8 mouse cellular contexts compared by ENCODE assay signal in genomic region chr8:83737852-83738562, GRCm38 (mm10). TPM values are rescaled to one million over a fixed set of nuclear protein-coding genes. Genes with fewer than 3 reads are reported as not detected.
DNase-seq lines count a peak whose midpoint lies in the region; ATAC-seq and TF ChIP-seq lines count a peak whose summit lies in the region.

No protein-coding gene starts in this region.

- H3K36me3 ChIP-seq in hindbrain, postnatal 0 days (ENCODE audit: insufficient read depth, low read length): no peaks in the 10 kb centered on the region
- H3K36me3 ChIP-seq in hindbrain, embryonic 14.5 days (replicated peaks; ENCODE audit: control insufficient read depth, insufficient read depth): no peaks in the 10 kb centered on the region
- H3K36me3 ChIP-seq in heart, embryonic 13.5 days: peaks cover 12% of the 10 kb centered on the region; the same call in 1 of the 2 replicates
- H3K36me3 ChIP-seq in limb, embryonic 10.5 days: 0 out of 2 replicates have a peak, but pooled peaks cover 6% of the 10 kb centered on the region
- H3K36me3 ChIP-seq in hindbrain, embryonic 10.5 days: no peaks in the 10 kb centered on the region

- H3K4me1 ChIP-seq in hindbrain, postnatal 0 days (ENCODE audit: insufficient read depth, low read length): 0 out of 2 replicates have a peak, but pooled peaks cover 4% of the 10 kb centered on the region
- H3K4me1 ChIP-seq in hindbrain, embryonic 14.5 days (replicated peaks; ENCODE audit: control insufficient read depth, insufficient read depth, low read length): no peaks in the 10 kb centered on the region
- H3K4me1 ChIP-seq in heart, embryonic 13.5 days: peaks cover 49% of the 10 kb centered on the region
- peaks cover 47% of the 10 kb centered on the region for H3K4me1 ChIP-seq in limb, embryonic 10.5 days
- peaks cover 26% of the 10 kb centered on the region for H3K4me1 ChIP-seq in hindbrain, embryonic 10.5 days (replicated peaks)

- H3K9ac ChIP-seq in hindbrain, postnatal 0 days (replicated peaks; ENCODE audit: low read length): no peak overlapping the region
- no peak overlapping the region for H3K9ac ChIP-seq in hindbrain, embryonic 14.5 days
- peak overlapping the region; percentile 58 for H3K9ac ChIP-seq in heart, embryonic 13.5 days

- no peak for TF ChIP-seq CTCF in hindbrain, postnatal 0 days (IDR thresholded peaks at IDR 0.05; ENCODE audit: low read depth)

- no peaks in the 10 kb centered on the region for H3K9me3 ChIP-seq in hindbrain, postnatal 0 days (ENCODE audit: low read length)
- no peaks in the 10 kb centered on the region for H3K9me3 ChIP-seq in hindbrain, embryonic 14.5 days (ENCODE audit: control insufficient read depth, low read length)
- no peaks in the 10 kb centered on the region for H3K9me3 ChIP-seq in heart, embryonic 13.5 days
- H3K9me3 ChIP-seq in limb, embryonic 10.5 days (replicated peaks): no peaks in the 10 kb centered on the region
- H3K9me3 ChIP-seq in hindbrain, embryonic 10.5 days: peaks cover 7% of the 10 kb centered on the region; the same call in 1 of the 2 replicates

- 0 out of 2 replicates have a peak overlapping the region, but pooled peaks have one; percentile 10 for H3K4me2 ChIP-seq in hindbrain, postnatal 0 days (ENCODE audit: low read depth, low read length)
- H3K4me2 ChIP-seq in hindbrain, embryonic 14.5 days (replicated peaks): no peak overlapping the region
- H3K4me2 ChIP-seq in heart, embryonic 13.5 days: peak overlapping the region; percentile 95

- no peak for DNase-seq in hindbrain, postnatal 0 days (ENCODE audit: low spot score)
- no peak for DNase-seq in hindbrain, embryonic 14.5 days (ENCODE audit: low spot score)
- peak; percentile 86 for DNase-seq in adrenal gland, postnatal 14 days
- DNase-seq in limb, embryonic 10.5 days (ENCODE audit: low spot score): no peak
- DNase-seq in natural killer cell, adult 2 months (ENCODE audit: low spot score in 2 of 2): peak; percentile 47 to 75
- DNase-seq in hindbrain, embryonic 10.5 days (ENCODE audit: low spot score): no peak
- DNase-seq in urinary bladder, postnatal 10 days (ENCODE audit: low spot score): no peak

- WGBS in hindbrain, postnatal 0 days: 71% methylated on average over 4 of the region's 4 CpGs
- WGBS in hindbrain, embryonic 14.5 days: 84% methylated on average over 4 of the region's 4 CpGs
- 70% methylated on average over 4 of the region's 4 CpGs for WGBS in heart, embryonic 13.5 days
- 80% methylated on average over 4 of the region's 4 CpGs for WGBS in limb, embryonic 10.5 days
- 79% methylated on average over 4 of the region's 4 CpGs for WGBS in hindbrain, embryonic 10.5 days

- no peak overlapping the region for H3K4me3 ChIP-seq in hindbrain, postnatal 0 days (ENCODE audit: low read length)
- no peak overlapping the region for H3K4me3 ChIP-seq in hindbrain, embryonic 14.5 days (replicated peaks; ENCODE audit: low read length)
- H3K4me3 ChIP-seq in heart, embryonic 13.5 days: peak overlapping the region; percentile 76; the same call in 1 of the 2 replicates
- H3K4me3 ChIP-seq in limb, embryonic 10.5 days: no peak overlapping the region
- no peak overlapping the region for H3K4me3 ChIP-seq in hindbrain, embryonic 10.5 days

- H3K27me3 ChIP-seq in hindbrain, postnatal 0 days (ENCODE audit: insufficient read depth, low read length): 0 out of 2 replicates have a peak, but pooled peaks cover 2% of the 10 kb centered on the region
- H3K27me3 ChIP-seq in hindbrain, embryonic 14.5 days (ENCODE audit: control insufficient read depth, insufficient read depth, low read length): peaks cover 22% of the 10 kb centered on the region
- no peaks in the 10 kb centered on the region for H3K27me3 ChIP-seq in heart, embryonic 13.5 days (replicated peaks)
- H3K27me3 ChIP-seq in limb, embryonic 10.5 days (ENCODE audit: low read depth, poor library complexity, severe bottlenecking): peaks cover 17% of the 10 kb centered on the region
- H3K27me3 ChIP-seq in hindbrain, embryonic 10.5 days (ENCODE audit: insufficient read depth, poor library complexity, severe bottlenecking): peaks cover 64% of the 10 kb centered on the region

- no peak for ATAC-seq in hindbrain, postnatal 0 days
- ATAC-seq in hindbrain, embryonic 14.5 days (ENCODE audit: low FRiP score): no peak
- no peak for ATAC-seq in heart, embryonic 13.5 days (ENCODE audit: extremely low read depth, insufficient number of reproducible peaks, low FRiP score, low TSS enrichment)

- H3K27ac ChIP-seq in hindbrain, postnatal 0 days: no peak overlapping the region
- H3K27ac ChIP-seq in hindbrain, embryonic 14.5 days: no peak overlapping the region
- peak overlapping the region; percentile 79 for H3K27ac ChIP-seq in heart, embryonic 13.5 days (replicated peaks)
- peak overlapping the region; percentile 91 for H3K27ac ChIP-seq in limb, embryonic 10.5 days
- H3K27ac ChIP-seq in hindbrain, embryonic 10.5 days: no peak overlapping the region

RNA-seq across cellular contexts. Expression of gene Adgre5, which starts 3.1 kb away (rescaled TPM):
- 9.2 and 10.4 TPM in 2 replicates for total RNA-seq in hindbrain, postnatal 0 days (2014; rRNA removed)
- polyA plus RNA-seq in hindbrain, postnatal 0 days (2015; fragmentation: Nextera tagmentation; extraction: Ambion mirVana): 8.2 and 8.6 TPM in 2 replicates
- polyA plus RNA-seq in hindbrain, embryonic 14.5 days (2014; fragmentation: Nextera tagmentation; extraction: Ambion mirVana): 13.5 and 13.7 TPM in 2 replicates
- 47.5 and 49.0 TPM in 2 replicates for total RNA-seq in adrenal gland, postnatal 14 days (2021)
- polyA plus RNA-seq in heart, embryonic 13.5 days (2015; fragmentation: Nextera tagmentation; extraction: Ambion mirVana): 25.0 and 28.4 TPM in 2 replicates
- polyA plus RNA-seq in limb, embryonic 10.5 days (2016; fragmentation: Nextera tagmentation; extraction: Ambion mirVana): 15.6 and 25.8 TPM in 2 replicates
- 6.9 and 9.3 TPM in 2 replicates for polyA plus RNA-seq in hindbrain, embryonic 10.5 days (2016; fragmentation: Nextera tagmentation; extraction: Ambion mirVana)

RNA-seq across cellular contexts. Expression of gene Ddx39, which starts 23.0 kb away (rescaled TPM):
- total RNA-seq in hindbrain, postnatal 0 days (2014; rRNA removed): 36.2 and 44.6 TPM in 2 replicates
- polyA plus RNA-seq in hindbrain, postnatal 0 days (2015; fragmentation: Nextera tagmentation; extraction: Ambion mirVana): 72.3 and 75.9 TPM in 2 replicates
- polyA plus RNA-seq in hindbrain, embryonic 14.5 days (2014; fragmentation: Nextera tagmentation; extraction: Ambion mirVana): 85.6 and 87.4 TPM in 2 replicates
- 31.2 and 32.9 TPM in 2 replicates for total RNA-seq in adrenal gland, postnatal 14 days (2021)
- 133 and 152 TPM in 2 replicates for polyA plus RNA-seq in heart, embryonic 13.5 days (2015; fragmentation: Nextera tagmentation; extraction: Ambion mirVana)
- polyA plus RNA-seq in limb, embryonic 10.5 days (2016; fragmentation: Nextera tagmentation; extraction: Ambion mirVana): 295 and 349 TPM in 2 replicates
- polyA plus RNA-seq in hindbrain, embryonic 10.5 days (2016; fragmentation: Nextera tagmentation; extraction: Ambion mirVana): 253 and 322 TPM in 2 replicates

RNA-seq across cellular contexts. Expression of gene Pkn1, which starts 39.0 kb away (rescaled TPM):
- total RNA-seq in hindbrain, postnatal 0 days (2014; rRNA removed): 54.7 and 65.6 TPM in 2 replicates
- 18.2 and 21.8 TPM in 2 replicates for polyA plus RNA-seq in hindbrain, postnatal 0 days (2015; fragmentation: Nextera tagmentation; extraction: Ambion mirVana)
- polyA plus RNA-seq in hindbrain, embryonic 14.5 days (2014; fragmentation: Nextera tagmentation; extraction: Ambion mirVana): 30.2 and 30.4 TPM in 2 replicates
- total RNA-seq in adrenal gland, postnatal 14 days (2021): 125 and 151 TPM in 2 replicates
- polyA plus RNA-seq in heart, embryonic 13.5 days (2015; fragmentation: Nextera tagmentation; extraction: Ambion mirVana): 19.5 and 20.0 TPM in 2 replicates
- polyA plus RNA-seq in limb, embryonic 10.5 days (2016; fragmentation: Nextera tagmentation; extraction: Ambion mirVana): 38.6 and 41.4 TPM in 2 replicates
- polyA plus RNA-seq in hindbrain, embryonic 10.5 days (2016; fragmentation: Nextera tagmentation; extraction: Ambion mirVana): 28.2 and 29.9 TPM in 2 replicates

Comparison
In these comparisons a context has a peak if more than half of its experiments do, and no peak if none do; other contexts are left out.
1. DNase-seq: peak in adrenal gland, postnatal 14 days (single experiment) and natural killer cell, adult 2 months (2 of 2); none in hindbrain, postnatal 0 days (single experiment), hindbrain, embryonic 14.5 days (single experiment), limb, embryonic 10.5 days (single experiment), hindbrain, embryonic 10.5 days (single experiment) and urinary bladder, postnatal 10 days (single experiment).
2. H3K27ac ChIP-seq: peak in heart, embryonic 13.5 days (single experiment) and limb, embryonic 10.5 days (single experiment); none in hindbrain, postnatal 0 days (single experiment), hindbrain, embryonic 14.5 days (single experiment) and hindbrain, embryonic 10.5 days (single experiment).